Comparison of ENCODE assay signal across 9 mouse cellular contexts in the genomic region with DNA sequence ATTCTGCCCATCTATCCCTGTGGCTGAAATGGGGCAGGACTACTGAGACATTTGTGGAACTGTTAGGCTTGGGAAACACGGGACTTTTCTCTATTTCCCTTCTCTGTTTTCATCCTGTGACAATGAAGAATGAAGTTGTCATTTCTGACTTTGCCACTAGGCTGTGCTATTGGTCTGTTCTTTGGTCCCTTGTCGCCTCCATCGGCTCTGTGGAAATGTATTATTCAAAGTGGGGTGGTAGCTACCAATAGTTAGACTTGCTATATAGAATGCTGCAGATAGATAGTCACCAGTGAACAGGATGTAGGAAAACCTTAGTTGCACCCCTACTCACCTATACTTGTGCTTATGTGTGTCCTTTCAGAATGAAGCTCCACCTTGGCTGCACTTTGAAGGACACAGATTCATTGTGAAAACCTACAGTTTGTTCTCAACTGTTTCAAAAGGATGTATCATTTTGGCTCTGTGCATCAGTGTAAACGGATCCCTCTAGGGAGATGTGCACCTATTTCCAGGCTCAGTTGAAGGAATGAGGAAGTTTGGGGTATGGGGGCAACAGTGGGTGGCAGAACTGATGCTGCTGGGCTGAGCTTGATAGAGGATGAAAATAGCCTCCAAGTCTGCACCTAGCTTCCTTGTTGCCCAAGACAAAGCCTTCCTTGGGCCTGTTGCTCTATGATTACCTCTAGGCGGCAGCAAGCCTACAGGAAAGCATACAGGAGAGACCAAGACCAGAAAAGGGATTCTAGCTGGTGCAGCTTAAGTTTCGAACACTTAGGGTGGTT.
DNase-seq lines count a peak whose midpoint lies in the region; ATAC-seq and TF ChIP-seq lines count a peak whose summit lies in the region.
"Had no signal": no experiment of that assay in that cellular context is flagged by ENCODE, and none has a peak within 500 bp of the region (broad histone marks: within the 10 kb centered on the region; RNA-seq: fewer than 3 reads in every experiment).

No protein-coding gene starts in this region.

- H3K4me3 ChIP-seq in forebrain, embryonic 14.5 days (ENCODE audit: low read depth, low read length), result no peak overlapping the region
- no peak overlapping the region for H3K4me3 ChIP-seq in hindbrain, postnatal 0 days (ENCODE audit: low read length)
- no peak overlapping the region for H3K4me3 ChIP-seq in lung, postnatal 0 days (ENCODE audit: low read depth, low read length)
- H3K4me3 ChIP-seq: erythroblast, embryonic 14.5 days had no signal

- DNase-seq in ovary, postnatal 14 days (ENCODE audit: low spot score), result peak; percentile 31
- DNase-seq in ovary, adult 18-20 months (ENCODE audit: low spot score), result no peak
- peak; percentile 84 for DNase-seq in brain, embryonic 14.5 days (ENCODE audit: low read depth)
- peak; percentile 88 for DNase-seq in forebrain, embryonic 14.5 days (ENCODE audit: low spot score)
- peak; percentile 87 for DNase-seq in hindbrain, postnatal 0 days (ENCODE audit: low spot score)
- DNase-seq in lung, postnatal 0 days (ENCODE audit: low spot score), result peak; percentile 61
- peak; percentile 80 for DNase-seq in right cerebral cortex, adult 18-20 months

- WGBS in forebrain, embryonic 14.5 days, result 15% methylated on average over 6 of the region's 6 CpGs
- 17% methylated on average over 6 of the region's 6 CpGs for WGBS in hindbrain, postnatal 0 days
- 15% methylated on average over 6 of the region's 6 CpGs for WGBS in lung, postnatal 0 days

- H3K36me3 ChIP-seq in forebrain, embryonic 14.5 days (ENCODE audit: control insufficient read depth, insufficient read depth, low read length), result no peaks in the 10 kb centered on the region
- no peaks in the 10 kb centered on the region for H3K36me3 ChIP-seq in hindbrain, postnatal 0 days (ENCODE audit: insufficient read depth, low read length)
- H3K36me3 ChIP-seq in lung, postnatal 0 days (ENCODE audit: insufficient read depth, low read length), result no peaks in the 10 kb centered on the region

- no peak overlapping the region for H3K4me2 ChIP-seq in forebrain, embryonic 14.5 days (ENCODE audit: low read length)
- no peak overlapping the region for H3K4me2 ChIP-seq in hindbrain, postnatal 0 days (ENCODE audit: low read depth, low read length)
- H3K4me2 ChIP-seq in lung, postnatal 0 days (replicated peaks; ENCODE audit: low read depth, low read length), result no peak overlapping the region

- no peak for TF ChIP-seq EP300 in lung, postnatal 0 days (IDR thresholded peaks at IDR 0.05)

- TF ChIP-seq POLR2A in brain, embryonic 14.5 days (IDR thresholded peaks at IDR 0.05; ENCODE audit: borderline replicate concordance, extremely low read depth, insufficient read depth, insufficient read length, poor library complexity, severe bottlenecking), result no peak

- H3K9me3 ChIP-seq in forebrain, embryonic 14.5 days (replicated peaks; ENCODE audit: control insufficient read depth, low read length), result no peaks in the 10 kb centered on the region
- no peaks in the 10 kb centered on the region for H3K9me3 ChIP-seq in hindbrain, postnatal 0 days (ENCODE audit: low read length)
- no peaks in the 10 kb centered on the region for H3K9me3 ChIP-seq in lung, postnatal 0 days (ENCODE audit: low read length)

- H3K27ac ChIP-seq in forebrain, embryonic 14.5 days (ENCODE audit: low read depth, low read length), result no peak overlapping the region
- no peak overlapping the region for H3K27ac ChIP-seq in hindbrain, postnatal 0 days
- H3K27ac ChIP-seq in lung, postnatal 0 days (ENCODE audit: low read length), result no peak overlapping the region

- peak; percentile 72; the same call in 1 of the 2 replicates for TF ChIP-seq CTCF in brain, embryonic 14.5 days (IDR thresholded peaks at IDR 0.05; ENCODE audit: borderline replicate concordance, extremely low read depth, insufficient read depth, insufficient read length)
- TF ChIP-seq CTCF in hindbrain, postnatal 0 days (IDR thresholded peaks at IDR 0.05; ENCODE audit: low read depth), result peak; percentile 89
- TF ChIP-seq CTCF in lung, postnatal 0 days (IDR thresholded peaks at IDR 0.05), result peak; percentile 81

- H3K4me1 ChIP-seq in forebrain, embryonic 14.5 days (ENCODE audit: control insufficient read depth, insufficient read depth, low read length), result no peaks in the 10 kb centered on the region
- H3K4me1 ChIP-seq in hindbrain, postnatal 0 days (ENCODE audit: insufficient read depth, low read length), result no peaks in the 10 kb centered on the region
- H3K4me1 ChIP-seq in lung, postnatal 0 days (ENCODE audit: insufficient read depth, low read depth, low read length), result no peaks in the 10 kb centered on the region

- H3K9ac ChIP-seq in forebrain, embryonic 14.5 days (ENCODE audit: low read length), result no peak overlapping the region
- no peak overlapping the region for H3K9ac ChIP-seq in hindbrain, postnatal 0 days (replicated peaks; ENCODE audit: low read length)
- no peak overlapping the region for H3K9ac ChIP-seq in lung, postnatal 0 days (replicated peaks; ENCODE audit: low read depth)

- peak; percentile 87; the same call in 1 of the 2 replicates for ATAC-seq in forebrain, embryonic 14.5 days
- ATAC-seq in hindbrain, postnatal 0 days, result peak; percentile 78
- ATAC-seq in lung, postnatal 0 days, result no peak
- no peak for ATAC-seq in inflammation-experienced regulatory T-cells, adult 6 months

- H3K27me3 ChIP-seq in forebrain, embryonic 14.5 days (replicated peaks; ENCODE audit: control insufficient read depth, insufficient read depth, low read length), result no peaks in the 10 kb centered on the region
- H3K27me3 ChIP-seq in hindbrain, postnatal 0 days (ENCODE audit: insufficient read depth, low read length), result no peaks in the 10 kb centered on the region
- H3K27me3 ChIP-seq in lung, postnatal 0 days (replicated peaks; ENCODE audit: insufficient read depth, low read length), result no peaks in the 10 kb centered on the region

Comparison
In these comparisons a context has a peak if more than half of its experiments do, and no peak if none do; other contexts are left out.
1. ATAC-seq: peak in forebrain, embryonic 14.5 days (single experiment) and hindbrain, postnatal 0 days (single experiment); none in lung, postnatal 0 days (single experiment) and inflammation-experienced regulatory T-cells, adult 6 months (single experiment).
2. Peak in every context shown above with its lines, with median percentiles within 50 percentile points of each other: CTCF ChIP-seq.